Mouse (Mus musculus) hematopoietic stem cell, adult 5-6 weeks (primary cell): ENCODE results near the gene Rcor2. TPM values are rescaled to one million over a fixed set of nuclear protein-coding genes. Genes with fewer than 3 reads are reported as not detected.

Experiments used
- ATAC-seq, 2 experiments: fragments of 125-278 bp in 1 of 2; replicated peaks in 1 of 2; 2 replicates each; pipeline ENCODE4 v1.8.0; 2016 to 2017; ENCODE audit warnings: inconsistent platforms in 2 of 2, mild to moderate bottlenecking in 2 of 2, moderate number of reproducible peaks in 2 of 2, low read depth in 1 of 2, moderate TSS enrichment in 1 of 2; ENCODE audit not compliant: low FRiP score in 2 of 2, poor library complexity in 2 of 2, severe bottlenecking in 2 of 2, insufficient read depth in 1 of 2, low TSS enrichment in 1 of 2
- total RNA-seq: library from RNA; stranded (forward); fragments of 172-1452, 232-1000 nt; gene quantifications from 2 replicates; pipeline ENCODE4 v1.2.3, GENCODE M21; 2017

Rcor2 gene
- 19.1 and 20.6 TPM in 2 replicates for total RNA-seq

- 0 out of 4 replicates have a peak, but pooled peaks of 1 of the 2 experiments have one; percentile 11 for ATAC-seq
Observed at GRCm38 (mm10) chr19:7267091-7267741, at the start of gene Rcor2. Gene Rcor2, plus strand, starts transcription at chr19:7267325.

DNA sequence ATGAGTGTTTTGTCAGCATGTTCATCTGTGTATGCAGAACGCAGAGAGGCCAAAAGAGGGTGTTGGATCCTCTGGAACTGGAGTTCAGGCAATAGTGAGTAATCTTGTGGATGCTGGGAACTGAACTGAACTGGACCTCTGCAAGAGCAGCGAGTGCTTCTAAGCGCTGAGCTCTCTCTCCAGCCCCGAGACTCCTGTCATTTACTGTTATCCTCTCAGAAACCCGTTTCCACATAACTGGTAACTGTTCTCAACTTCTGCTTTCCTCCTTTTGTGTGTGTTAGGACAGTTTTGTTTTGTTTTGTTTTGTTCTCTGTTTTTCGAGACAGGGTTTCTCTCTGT is 49.2 kb upstream of the Rcor2 start:
- ATAC-seq, result peak in 1 of 2 experiments; percentile 23; a peak in 1 of 4 replicates

DNA sequence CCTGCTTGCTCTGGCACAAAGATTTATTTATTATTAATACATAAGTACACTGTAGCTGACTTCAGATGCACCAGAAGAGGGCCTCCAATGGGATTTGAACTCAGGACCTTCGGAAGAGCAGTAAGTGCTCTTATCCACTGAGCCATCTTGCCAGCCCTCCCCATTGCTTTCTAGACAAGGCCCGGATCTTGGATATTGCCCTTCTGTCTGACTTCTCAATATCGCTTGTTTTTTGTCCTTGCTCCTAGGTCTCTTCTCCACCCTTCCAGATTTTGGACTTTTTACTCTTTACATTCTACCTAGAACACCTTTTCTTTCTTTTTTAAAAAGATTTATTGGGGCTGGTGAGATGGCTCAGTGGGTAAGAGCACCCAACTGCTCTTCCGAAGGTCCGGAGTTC is 48.4 kb upstream of the Rcor2 start:
- no peak for ATAC-seq

DNA sequence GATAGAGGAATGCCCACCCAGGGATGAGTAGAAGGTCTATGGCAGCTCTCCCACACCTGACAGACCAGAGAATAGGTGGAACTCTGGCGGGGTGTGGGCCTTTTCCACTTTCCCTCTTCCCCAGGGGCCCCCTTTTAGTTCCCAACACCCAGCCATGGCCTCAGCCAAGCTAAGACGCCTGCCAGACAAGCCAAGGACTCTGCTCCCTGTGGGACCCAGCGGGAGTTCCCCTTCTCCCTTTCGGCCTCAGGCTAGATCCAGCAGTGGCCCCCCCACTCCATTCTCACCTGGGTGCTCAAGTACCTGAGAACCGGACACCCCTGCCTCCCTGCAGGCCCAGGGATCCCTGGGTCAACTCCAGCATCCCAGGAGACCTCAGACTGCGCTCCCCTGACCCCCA is 44.9 kb upstream of the Rcor2 start:
- ATAC-seq, result no peak

DNA sequence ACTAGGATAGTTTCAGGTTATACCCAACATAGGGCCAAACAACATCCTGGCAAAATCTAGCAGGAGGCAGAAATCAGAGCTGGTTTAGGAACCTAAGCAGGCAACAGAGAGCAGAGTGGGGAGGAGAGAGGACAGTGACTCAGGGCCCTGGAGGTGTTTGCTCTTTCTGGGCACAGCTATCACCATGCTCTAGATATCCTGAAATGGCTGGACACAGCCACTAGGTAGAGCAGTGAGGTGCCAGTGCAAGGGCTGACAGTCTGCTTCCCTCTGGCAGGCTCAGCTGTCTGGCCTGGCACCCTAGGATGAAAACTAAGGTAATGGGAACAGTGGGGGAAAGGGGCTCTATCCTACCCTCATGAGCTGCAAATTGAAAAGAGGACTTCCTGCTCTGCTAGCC is 43.6 kb upstream of the Rcor2 start:
- no peak for ATAC-seq

DNA sequence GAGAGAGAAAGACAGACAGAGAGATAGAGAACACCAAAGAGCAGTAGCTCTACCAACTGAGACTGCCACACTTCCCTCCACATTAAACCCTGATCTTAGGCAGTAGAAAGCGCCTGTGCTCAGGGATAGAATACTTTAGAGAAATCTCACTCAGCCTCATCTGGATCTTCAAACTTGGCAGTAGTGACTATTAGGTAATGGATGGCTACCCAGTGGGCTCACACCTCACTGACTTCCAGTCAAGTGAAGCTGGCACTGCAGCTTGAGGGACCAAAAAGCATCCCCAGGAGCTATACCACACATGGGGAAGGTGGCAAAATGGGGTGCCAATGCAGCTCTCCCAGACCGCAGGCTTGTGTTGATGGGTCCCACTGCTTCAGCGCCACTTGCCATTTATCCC is 42.9 kb upstream of the Rcor2 start:
- no peak for ATAC-seq

DNA sequence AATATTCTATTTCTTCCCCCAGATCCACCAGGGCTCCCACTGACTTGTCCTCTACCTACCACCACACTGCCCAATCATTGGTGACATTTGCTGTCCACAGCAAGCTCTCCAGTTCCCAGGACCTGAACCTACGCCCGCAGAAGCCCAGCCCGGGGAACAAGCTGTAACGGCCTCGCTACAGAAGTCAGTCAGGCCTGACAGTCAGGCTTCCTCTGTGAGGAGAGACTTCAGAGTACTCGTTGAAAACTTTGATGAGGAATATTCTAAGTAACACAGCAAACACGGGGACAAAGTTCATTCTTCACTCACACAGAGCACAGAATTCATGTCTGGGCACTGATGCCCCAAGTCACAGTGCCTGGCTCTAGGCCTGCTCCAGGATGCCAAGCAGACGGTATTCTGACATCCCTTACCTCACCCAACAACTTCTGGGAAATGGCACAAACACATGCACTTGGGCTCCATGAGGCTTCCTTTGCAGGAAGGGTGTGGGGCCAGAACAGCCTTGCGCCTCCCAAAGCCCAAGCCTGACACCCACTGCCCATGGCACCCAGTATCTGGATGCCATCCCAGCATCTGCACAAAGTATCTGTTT is 41.9 kb upstream of the Rcor2 start:
- ATAC-seq, result no peak

DNA sequence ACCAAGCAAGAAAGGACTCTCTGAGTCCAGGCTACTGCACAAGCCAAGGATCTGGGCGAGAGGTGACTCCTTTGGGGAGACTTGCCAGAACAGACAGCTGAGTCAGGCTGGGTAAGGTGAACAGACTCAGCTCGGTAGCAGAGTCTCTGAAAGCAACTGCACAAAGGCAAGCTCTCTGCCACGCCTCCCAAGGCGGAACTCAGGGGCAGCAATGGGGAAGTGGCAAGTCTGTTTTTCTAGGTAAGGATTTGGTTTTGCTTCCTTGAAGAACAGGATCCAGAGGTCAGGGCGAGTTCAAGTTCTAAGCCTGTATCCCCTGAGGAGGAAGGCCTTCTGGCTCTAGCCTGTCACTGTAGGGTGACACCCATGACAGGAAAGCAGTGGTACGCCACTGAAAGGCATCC is 40.6 kb upstream of the Rcor2 start:
- ATAC-seq, result peak; percentile 71 to 90

DNA sequence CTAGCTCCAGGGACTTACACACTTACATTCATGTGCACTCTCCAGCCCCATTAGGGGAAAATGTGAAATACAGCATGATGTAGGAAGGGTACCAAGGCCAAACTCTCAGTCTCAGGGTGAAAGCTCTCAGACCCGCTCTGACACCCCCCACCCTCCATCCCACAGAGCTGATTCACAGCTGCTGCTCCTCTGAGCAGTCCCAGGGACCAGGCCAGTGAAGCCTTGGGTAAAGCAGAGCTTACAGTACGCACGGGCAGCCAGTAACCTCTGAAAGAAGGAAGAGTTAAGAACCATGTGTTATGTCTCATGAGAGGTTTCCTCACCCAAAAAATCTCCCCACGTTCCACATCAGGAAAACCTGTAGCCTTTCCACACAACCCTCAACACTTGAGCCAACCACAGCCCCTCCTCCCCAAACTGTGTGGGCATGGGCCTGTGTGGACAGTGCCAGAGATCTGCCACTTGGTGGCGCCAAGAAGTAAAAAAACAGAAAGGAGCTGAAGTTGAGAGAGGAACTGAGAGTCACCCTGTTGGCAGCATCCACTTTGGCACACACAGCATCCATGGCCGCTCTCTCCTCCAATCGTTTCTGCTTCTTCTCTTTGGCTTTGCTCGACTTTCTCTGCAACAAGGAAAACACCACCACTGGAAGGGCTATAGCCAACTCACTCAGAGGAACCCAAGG is 32.4 kb upstream of the Rcor2 start:
- ATAC-seq, result peak; percentile 87 to 95

DNA sequence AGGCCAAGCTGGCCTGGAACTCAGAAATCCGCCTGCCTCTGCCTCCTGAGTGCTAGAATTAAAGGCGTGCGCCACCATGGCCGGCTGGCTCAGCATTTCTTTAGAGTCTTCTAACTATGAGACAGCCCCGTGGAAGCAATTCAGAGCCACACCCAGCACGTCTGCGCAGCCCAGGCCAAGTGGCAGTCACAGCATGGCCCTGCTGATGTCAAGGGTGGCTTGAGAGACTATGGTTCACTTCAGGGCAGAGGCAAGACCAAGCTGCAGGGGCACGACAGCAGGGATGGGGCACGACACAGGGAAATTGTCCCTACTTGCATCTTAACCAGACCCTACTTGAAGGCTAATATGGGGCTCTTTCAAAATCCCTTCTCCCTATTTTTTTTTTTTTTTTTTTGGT is 31.7 kb upstream of the Rcor2 start:
- ATAC-seq, result no peak

DNA sequence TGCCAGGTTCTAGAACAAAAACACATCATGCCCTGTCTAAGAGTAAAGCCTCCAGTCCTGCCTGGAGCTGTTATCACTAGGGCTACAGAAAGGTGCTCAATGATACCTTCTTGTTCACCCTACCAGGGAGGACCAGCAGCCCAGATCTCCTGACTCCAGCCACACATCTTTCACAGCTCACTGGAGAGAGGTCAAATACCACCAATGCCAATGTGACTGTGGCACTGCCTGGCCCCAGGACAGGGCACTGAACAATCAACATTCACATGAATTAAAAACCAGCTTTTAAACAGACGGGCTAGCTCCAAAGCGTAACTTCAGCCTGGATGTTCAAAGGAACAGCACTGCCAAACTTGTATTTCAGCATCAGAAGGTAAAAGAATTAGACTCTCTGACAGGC is 31.1 kb upstream of the Rcor2 start:
- no peak for ATAC-seq

DNA sequence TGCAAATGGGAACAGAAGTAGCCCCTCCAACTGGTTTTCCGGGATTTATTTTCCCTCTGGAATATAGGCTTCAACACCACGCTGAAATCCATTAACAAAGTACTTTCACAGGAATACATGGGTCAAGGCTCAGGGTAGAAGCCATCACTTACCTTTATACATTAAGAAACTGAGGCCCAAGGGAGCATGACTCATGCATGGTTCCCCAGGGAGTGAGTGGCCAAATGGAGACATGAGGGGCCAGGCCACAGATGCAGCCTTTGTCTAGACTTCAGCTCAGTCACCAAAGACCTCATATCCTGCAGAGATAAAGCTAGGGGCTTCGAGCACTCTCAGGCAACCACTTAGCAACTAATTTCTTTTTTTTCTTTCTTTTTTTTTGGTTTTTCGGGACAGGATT is 30.4 kb upstream of the Rcor2 start:
- ATAC-seq, result no peak

DNA sequence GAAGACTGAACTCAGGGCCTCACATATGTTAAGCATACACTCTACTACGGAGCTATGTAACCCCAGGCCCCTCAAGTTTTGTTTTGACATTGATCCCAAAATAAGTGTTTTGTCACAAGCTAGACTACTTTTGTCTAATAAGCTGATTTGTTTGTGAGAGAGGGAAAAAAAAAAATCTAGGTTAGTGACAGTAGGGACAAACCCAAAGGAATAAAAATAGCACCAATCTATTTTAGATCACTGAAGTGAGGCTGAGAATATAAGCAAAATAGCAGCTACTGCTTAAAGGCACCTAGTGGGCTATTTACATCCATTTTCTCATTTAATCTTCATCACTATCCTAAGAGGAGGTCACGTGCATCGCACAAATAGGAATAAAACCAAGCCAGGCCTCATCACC is 27.6 kb upstream of the Rcor2 start:
- no peak for ATAC-seq

GRCm38 (mm10) chr19:7240291-7240690 is 26.8 kb upstream of the Rcor2 start:
- no peak for ATAC-seq

- peak; percentile 79 to 92 for ATAC-seq
Observed at GRCm38 (mm10) chr19:7240782-7241690, 26.1 kb upstream of the Rcor2 start, which contains the start of gene Naa40. Gene Naa40, minus strand, starts transcription at chr19:7241183.

GRCm38 (mm10) chr19:7246021-7246420 is 21.1 kb upstream of the Rcor2 start:
- ATAC-seq, result no peak

DNA sequence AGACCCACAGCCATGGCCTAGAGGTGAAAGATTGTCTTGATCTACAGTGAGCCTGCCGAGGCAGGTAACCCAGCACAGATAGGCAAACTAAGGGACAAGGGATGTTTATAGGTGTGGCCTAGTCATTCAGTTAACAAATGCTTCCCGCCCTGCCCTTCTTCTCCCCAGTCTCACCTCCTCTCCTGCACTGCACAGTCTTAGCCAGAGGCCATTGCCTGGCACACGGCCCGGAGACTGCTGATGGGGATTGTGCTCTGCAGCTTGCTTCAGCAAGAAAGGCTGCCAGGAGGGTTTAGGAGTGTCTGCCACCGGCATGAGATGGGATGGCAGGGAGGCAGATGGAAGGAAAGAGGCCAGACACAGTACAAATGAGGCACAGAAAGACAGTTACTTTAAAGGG is 9.2 kb upstream of the Rcor2 start:
- no peak for ATAC-seq

DNA sequence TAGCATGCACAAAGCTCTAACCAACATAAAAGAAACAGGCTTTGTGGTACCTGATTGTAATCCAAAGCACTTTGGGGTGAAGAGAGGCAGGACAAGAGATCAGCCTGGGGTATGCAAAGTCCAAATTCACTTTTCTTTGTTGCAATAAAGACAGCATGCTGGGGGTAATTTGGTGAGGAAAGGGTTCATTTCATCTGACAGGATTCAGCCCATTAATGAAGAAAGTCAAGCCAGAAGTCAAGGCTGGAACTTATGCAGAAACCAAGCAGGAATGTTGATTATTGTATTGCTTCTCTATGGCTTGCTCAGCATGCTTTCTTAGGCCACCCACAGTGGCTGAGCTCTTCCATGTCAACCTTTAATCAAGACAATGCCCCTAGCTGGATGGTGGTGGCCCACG is 5.6 kb upstream of the Rcor2 start:
- no peak for ATAC-seq
